20 mouse cellular contexts compared by ENCODE assay signal in the genomic region with DNA sequence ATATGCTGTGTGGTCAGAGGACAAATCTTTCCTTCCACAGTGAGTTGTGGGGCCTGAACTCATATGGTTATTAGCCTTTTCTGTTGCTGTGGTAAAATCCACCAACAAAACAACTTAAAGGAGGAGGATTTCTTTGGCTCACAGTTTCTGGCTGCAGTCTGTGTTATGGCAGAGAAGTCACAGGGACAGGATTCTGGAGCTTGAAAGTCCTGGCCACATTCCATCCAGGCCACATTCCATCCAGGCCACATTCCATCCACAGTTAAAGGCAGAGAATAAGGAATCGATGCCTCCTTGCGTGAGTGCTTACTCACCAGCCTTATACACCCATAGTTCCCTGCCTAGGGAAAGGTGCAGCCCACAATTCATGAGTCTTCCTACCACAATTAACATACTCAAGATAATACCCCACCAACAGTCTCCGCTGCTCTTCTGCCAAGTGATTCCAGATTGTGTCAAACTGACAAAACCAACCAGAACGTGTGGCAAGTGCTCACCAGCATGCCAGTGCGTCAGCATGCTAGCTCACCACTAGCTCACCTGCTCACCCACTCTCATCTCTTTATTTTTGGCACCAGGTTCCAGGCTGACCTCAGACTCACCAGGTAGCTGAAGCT. TPM values are rescaled to one million over a fixed set of nuclear protein-coding genes. Genes with fewer than 3 reads are reported as not detected.
DNase-seq lines count a peak whose midpoint lies in the region; ATAC-seq and TF ChIP-seq lines count a peak whose summit lies in the region.
"Had no signal": no experiment of that assay in that cellular context is flagged by ENCODE, and none has a peak within 500 bp of the region (broad histone marks: within the 10 kb centered on the region; RNA-seq: fewer than 3 reads in every experiment).

No protein-coding gene starts in this region.

- H3K4me3 ChIP-seq in MEL (ENCODE audit: control insufficient read depth in 1 of 2, insufficient read depth in 1 of 2, low read depth in 2 of 2, low read length in 2 of 2), result no peak overlapping the region
- no peak overlapping the region for H3K4me3 ChIP-seq in thymus, adult 2 months (ENCODE audit: control insufficient read depth, insufficient read depth, low read length)
- H3K4me3 ChIP-seq in midbrain, embryonic 10.5 days, result no peak overlapping the region
- H3K4me3 ChIP-seq: embryonic facial prominence, embryonic 15.5 days; heart, embryonic 13.5 days; hindbrain, embryonic 15.5 days; midbrain, embryonic 13.5 days had no signal

- H3K79me2 ChIP-seq in MEL (ENCODE audit: control insufficient read depth, insufficient read depth, low read length, poor library complexity), result no peaks in the 10 kb centered on the region

- peak; percentile 67 for ATAC-seq in common myeloid progenitor, adult 5-6 weeks (replicated peaks; ENCODE audit: low read depth, poor library complexity, severe bottlenecking)
- ATAC-seq: midbrain, embryonic 13.5 days had no signal

- no peak overlapping the region for H3K9ac ChIP-seq in MEL (ENCODE audit: control insufficient read depth, low read depth, low read length, poor library complexity, severe bottlenecking)
- H3K9ac ChIP-seq: embryonic facial prominence, embryonic 15.5 days; heart, embryonic 13.5 days; hindbrain, embryonic 15.5 days; midbrain, embryonic 13.5 days had no signal

- peak; percentile 14 to 31 for DNase-seq in kidney, postnatal 25 days
- DNase-seq in kidney, postnatal 4 days, result no peak
- DNase-seq in MEL (ENCODE audit: low read depth, low spot score), result peak; percentile 35
- DNase-seq in cerebellum, adult 11-12 months, result peak; percentile 54
- no peak for DNase-seq in thymus, adult 2 months
- no peak for DNase-seq in right cerebral cortex, postnatal 36 days (ENCODE audit: low spot score in 2 of 2)
- DNase-seq in midbrain, embryonic 10.5 days (ENCODE audit: low spot score), result no peak
- DNase-seq: adrenal gland, postnatal 36 days; gastrocnemius, postnatal 36 days; kidney, adult 9 months; layer of hippocampus, adult 9-11 months; liver; lung, adult 2 months; right cerebral cortex, postnatal 25 days; thymus, postnatal 14 days had no signal

- TF ChIP-seq POLR2A in MEL (IDR thresholded peaks at IDR 0.05; ENCODE audit: control insufficient read depth in 1 of 2, insufficient read depth in 1 of 2, low read depth in 1 of 2, low read length in 2 of 2, poor library complexity in 1 of 2), result no peak
- no peak for TF ChIP-seq POLR2A in thymus, adult 2 months (IDR thresholded peaks at IDR 0.05; ENCODE audit: control insufficient read depth, extremely low read depth, insufficient read depth, low read length, poor library complexity)

- TF ChIP-seq CTCF in MEL (IDR thresholded peaks at IDR 0.05 in 2 of 3, conservative IDR thresholded peaks at IDR 0.05 in 1 of 3; ENCODE audit: control insufficient read depth in 1 of 3, insufficient read depth in 1 of 3, low read depth in 2 of 3, low read length in 3 of 3, poor library complexity in 1 of 3, severe bottlenecking in 1 of 3), result no peak
- TF ChIP-seq CTCF in thymus, adult 2 months (IDR thresholded peaks at IDR 0.05; ENCODE audit: borderline replicate concordance, control insufficient read depth, extremely low read depth, insufficient read depth, low read length, poor library complexity), result no peak

- no peak for TF ChIP-seq RAD21 in MEL (IDR thresholded peaks at IDR 0.05; ENCODE audit: low read depth, low read length)

- 87% methylated on average over 5 of the region's 5 CpGs for WGBS in thymus, adult 2 months
- WGBS in midbrain, embryonic 10.5 days, result 84% methylated on average over 5 of the region's 5 CpGs

- no peaks in the 10 kb centered on the region for H3K9me3 ChIP-seq in MEL (replicated peaks; ENCODE audit: insufficient read depth, low read length)
- H3K9me3 ChIP-seq in midbrain, embryonic 10.5 days (replicated peaks), result no peaks in the 10 kb centered on the region
- H3K9me3 ChIP-seq: embryonic facial prominence, embryonic 15.5 days; heart, embryonic 13.5 days; hindbrain, embryonic 15.5 days; midbrain, embryonic 13.5 days had no signal

- no peak overlapping the region for H3K27ac ChIP-seq in MEL (ENCODE audit: control insufficient read depth, low read depth, low read length)
- H3K27ac ChIP-seq in thymus, adult 2 months (ENCODE audit: control insufficient read depth, insufficient read depth, low read length), result no peak overlapping the region
- H3K27ac ChIP-seq in midbrain, embryonic 10.5 days (replicated peaks), result no peak overlapping the region
- H3K27ac ChIP-seq: embryonic facial prominence, embryonic 15.5 days; heart, embryonic 13.5 days; hindbrain, embryonic 15.5 days; midbrain, embryonic 13.5 days had no signal

- 0 out of 4 replicates have a peak, but pooled peaks cover 0 to 6% of the 10 kb centered on the region in 2 experiments for H3K4me1 ChIP-seq in MEL (ENCODE audit: control insufficient read depth in 1 of 2, insufficient read depth in 2 of 2, low read length in 2 of 2)
- no peaks in the 10 kb centered on the region for H3K4me1 ChIP-seq in thymus, adult 2 months (replicated peaks; ENCODE audit: control insufficient read depth, insufficient read depth, low read length)
- 0 out of 2 replicates have a peak, but pooled peaks cover 2% of the 10 kb centered on the region for H3K4me1 ChIP-seq in midbrain, embryonic 10.5 days
- H3K4me1 ChIP-seq: midbrain, embryonic 13.5 days had no signal

- peaks cover 0 to 6% of the 10 kb centered on the region in 2 experiments; a peak in 2 of 4 replicates for H3K36me3 ChIP-seq in MEL (ENCODE audit: control insufficient read depth in 1 of 2, insufficient read depth in 2 of 2, low read length in 2 of 2)
- H3K36me3 ChIP-seq in thymus, adult 2 months (ENCODE audit: control insufficient read depth, insufficient read depth, low read length), result no peaks in the 10 kb centered on the region
- no peaks in the 10 kb centered on the region for H3K36me3 ChIP-seq in midbrain, embryonic 10.5 days
- H3K36me3 ChIP-seq: embryonic facial prominence, embryonic 15.5 days; heart, embryonic 13.5 days; hindbrain, embryonic 15.5 days; midbrain, embryonic 13.5 days had no signal

- H3K27me3 ChIP-seq in MEL (ENCODE audit: control insufficient read depth in 1 of 2, insufficient read depth in 2 of 2, low read length in 2 of 2), result no peaks in the 10 kb centered on the region
- H3K27me3 ChIP-seq in thymus, adult 2 months (ENCODE audit: control insufficient read depth, insufficient read depth, low read length), result no peaks in the 10 kb centered on the region
- no peaks in the 10 kb centered on the region for H3K27me3 ChIP-seq in midbrain, embryonic 10.5 days (ENCODE audit: low read depth, poor library complexity, severe bottlenecking)
- H3K27me3 ChIP-seq: embryonic facial prominence, embryonic 15.5 days; heart, embryonic 13.5 days; hindbrain, embryonic 15.5 days had no signal

- peak in 1 of 2 experiments; percentile 43; a peak in 3 of 4 replicates for TF ChIP-seq EP300 in MEL (IDR thresholded peaks at IDR 0.05; ENCODE audit: low read depth in 1 of 2, low read length in 2 of 2)

TF ChIP-seq in MEL, 35 proteins besides CTCF, POLR2A, EP300 and RAD21:
- TF ChIP-seq MAFK (IDR thresholded peaks at IDR 0.05; ENCODE audit: borderline replicate concordance, low read depth, low read length) (no peak), E2F4 (IDR thresholded peaks at IDR 0.05; ENCODE audit: borderline replicate concordance, low read depth, low read length) (no peak), ETS1 (IDR thresholded peaks at IDR 0.05; ENCODE audit: low read depth, low read length) (0 out of 2 replicates have a peak, but pooled peaks have one; percentile 17), MYB (IDR thresholded peaks at IDR 0.05; ENCODE audit: low read depth, low read length) (peak; percentile 62; the same call in 1 of the 2 replicates)

RNA-seq across cellular contexts. Expression of a gene that starts 38.3 kb away (rescaled TPM):
- 13.4 and 14.0 TPM in 2 replicates for total RNA-seq in MEL (2012; rRNA removed)
- 10 to 100 TPM in 1 of 2 experiments, not detected in 1; 24.0 TPM for polyA plus RNA-seq in MEL (2012; ENCODE audit: insufficient read depth in 1 of 2, insufficient read length in 2 of 2, low read depth in 1 of 2, low replicate concordance in 2 of 2, missing spikeins in 1 of 2)
- total RNA-seq in common myeloid progenitor, adult 5-6 weeks (2017), result 15.8 and 16.1 TPM in 2 replicates
- 17.2 and 17.3 TPM in 2 replicates for polyA plus RNA-seq in thymus, adult 2 months (2012; rRNA removed)
- polyA plus RNA-seq in midbrain, embryonic 10.5 days (2016; fragmentation: Nextera tagmentation; extraction: Ambion mirVana), result 9.2 and 9.7 TPM in 2 replicates

Comparison
In these comparisons a context has a peak if more than half of its experiments do, and no peak if none do; other contexts are left out.
1. DNase-seq: peak in kidney, postnatal 25 days (2 of 2), MEL (single experiment) and cerebellum, adult 11-12 months (single experiment); none in kidney, postnatal 4 days (0 of 2), thymus, adult 2 months (single experiment), right cerebral cortex, postnatal 36 days (0 of 2) and midbrain, embryonic 10.5 days (single experiment).